Mouse (Mus musculus) liver, embryonic 13.5 days (tissue): Measurements from ENCODE around the gene Psap. TPM values are rescaled to one million over a fixed set of nuclear protein-coding genes. Genes with fewer than 3 reads are reported as not detected.

Experiments
- ATAC-seq: fragments of 200-750 bp; cut with Nextera tagmentation; 2 replicates; pipeline ENCODE4 v1.8.0; 2017; ENCODE audit warnings: low read depth, mild to moderate bottlenecking, moderate number of reproducible peaks, moderate library complexity
- DNase-seq: peaks from one replicate; pipeline ENCODE4 v3.0.0; 2022
- H3K27ac ChIP-seq: fragments of 300-500 bp; sonication (generic); 2 replicates; pipeline ENCODE4 v1.5.1; 2015; ENCODE audit warnings: moderate library complexity, mild to moderate bottlenecking, inconsistent platforms
- H3K27me3 ChIP-seq: fragments of 300-500 bp; sonication (generic); 2 replicates; pipeline ENCODE4 v1.6.1; 2015; ENCODE audit warnings: mild to moderate bottlenecking, inconsistent platforms
- H3K36me3 ChIP-seq: fragments of 300-500 bp; sonication (generic); 2 replicates; pipeline ENCODE4 v1.6.1; 2015; ENCODE audit warnings: mild to moderate bottlenecking, inconsistent platforms
- H3K4me1 ChIP-seq: fragments of 300-500 bp; sonication (generic); replicated peaks from 2 replicates; pipeline ENCODE4 v1.6.1; 2015; ENCODE audit warnings: inconsistent platforms
- H3K4me2 ChIP-seq: fragments of 300-500 bp; sonication (generic); 2 replicates; pipeline ENCODE4 v1.6.1; 2015; ENCODE audit warnings: inconsistent platforms, mild to moderate bottlenecking, moderate library complexity
- H3K4me3 ChIP-seq: fragments of 300-500 bp; sonication (generic); replicated peaks from 2 replicates; pipeline ENCODE4 v1.5.1; 2015; ENCODE audit warnings: mild to moderate bottlenecking, inconsistent platforms
- H3K9ac ChIP-seq: fragments of 300-500 bp; sonication (generic); 2 replicates; pipeline ENCODE4 v1.6.1; 2015; ENCODE audit warnings: mild to moderate bottlenecking, inconsistent platforms
- H3K9me3 ChIP-seq: fragments of 300-500 bp; sonication (generic); replicated peaks from 2 replicates; pipeline ENCODE4 v1.6.1; 2016; ENCODE audit warnings: inconsistent platforms
- WGBS: fragments of 180-500 bp; shearing (Covaris S2); methylation state at CpG from one replicate; pipeline ENCODE4 v1.1.7; 2015; ENCODE audit not compliant: insufficient replicate concordance; 5-methylcytosine and 5-hydroxymethylcytosine counted together
- polyA plus RNA-seq: library from polyadenylated mRNA; unstranded; fragments of >200 nt; fragmentation: Nextera tagmentation; extraction: Ambion mirVana; gene quantifications from 2 replicates; pipeline ENCODE4 v1.2.1, GENCODE M21; 2015

Gene Psap
- polyA plus RNA-seq, 1 experiment from 2014 or later: 52.6 TPM

GRCm38 (mm10) chr10:60265252-60265651, 12.2 kb upstream of the Psap start:
- Histone ChIP-seq H3K4me2 (no peak overlapping the region), H3K27me3 (no peaks in the 10 kb centered on the region), H3K9ac (no peak overlapping the region), H3K36me3 (no peaks in the 10 kb centered on the region), H3K27ac (no peak overlapping the region), H3K9me3 (no peaks in the 10 kb centered on the region), H3K4me1 (peaks cover 12% of the 10 kb centered on the region), H3K4me3 (no peak overlapping the region)
- ATAC-seq: no peak
- 66% methylated on average over 10 of the region's 10 CpGs for WGBS
- no peak for DNase-seq

GRCm38 (mm10) chr10:60266842-60267401, 10.5 kb upstream of the Psap start:
- Histone ChIP-seq H3K4me3 (no peak overlapping the region), H3K27me3 (no peaks in the 10 kb centered on the region), H3K9me3 (no peaks in the 10 kb centered on the region), H3K36me3 (no peaks in the 10 kb centered on the region), H3K27ac (no peak overlapping the region), H3K4me1 (peaks cover 20% of the 10 kb centered on the region), H3K9ac (no peak overlapping the region), H3K4me2 (no peak overlapping the region)
- DNase-seq (no peak), ATAC-seq (no peak)
- WGBS: 70% methylated on average over 8 of the region's 8 CpGs

GRCm38 (mm10) chr10:60268738-60269137, 8.7 kb upstream of the Psap start:
- H3K9ac ChIP-seq: no peak overlapping the region
- no peak for DNase-seq
- no peaks in the 10 kb centered on the region for H3K9me3 ChIP-seq
- H3K4me2 ChIP-seq: no peak overlapping the region
- no peak overlapping the region for H3K27ac ChIP-seq
- H3K4me1 ChIP-seq: peaks cover 38% of the 10 kb centered on the region
- 63% methylated on average over 10 of the region's 11 CpGs for WGBS
- H3K36me3 ChIP-seq: no peaks in the 10 kb centered on the region
- no peak for ATAC-seq
- no peak overlapping the region for H3K4me3 ChIP-seq
- H3K27me3 ChIP-seq: no peaks in the 10 kb centered on the region

GRCm38 (mm10) chr10:60269141-60270064, 8.0 kb upstream of the Psap start:
- Histone ChIP-seq H3K27ac (no peak overlapping the region), H3K9me3 (no peaks in the 10 kb centered on the region), H3K4me2 (no peak overlapping the region), H3K36me3 (no peaks in the 10 kb centered on the region), H3K9ac (no peak overlapping the region), H3K27me3 (no peaks in the 10 kb centered on the region), H3K4me3 (no peak overlapping the region), H3K4me1 (peaks cover 39% of the 10 kb centered on the region)
- DNase-seq (no peak), ATAC-seq (peak; percentile 35; the same call in 1 of the 2 replicates)
- 59% methylated on average over 13 of the region's 13 CpGs for WGBS

DNA sequence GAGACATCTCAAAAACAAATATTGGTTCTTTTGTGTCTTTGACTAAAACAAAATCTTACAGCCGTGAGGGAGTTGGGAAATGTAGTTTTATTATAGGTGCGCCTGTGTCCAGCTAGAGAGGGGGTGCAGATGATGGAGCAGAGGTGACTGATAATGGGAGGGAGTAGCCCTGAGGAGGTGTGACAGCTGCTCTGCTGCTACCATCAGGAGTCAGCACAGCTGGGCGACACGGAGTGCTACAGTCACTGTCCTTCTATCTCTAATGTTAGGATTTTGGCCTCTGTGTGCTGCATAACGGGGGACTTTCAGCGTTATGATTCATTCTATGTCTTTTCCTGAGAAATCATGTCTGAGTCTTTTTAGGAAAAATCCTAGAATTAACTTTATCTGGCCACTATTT, 6.4 kb upstream of the Psap start:
- H3K27ac ChIP-seq: no peak overlapping the region
- H3K9ac ChIP-seq: no peak overlapping the region
- 53% methylated on average over 6 of the region's 6 CpGs for WGBS
- H3K4me2 ChIP-seq: no peak overlapping the region
- H3K27me3 ChIP-seq: no peaks in the 10 kb centered on the region
- no peaks in the 10 kb centered on the region for H3K9me3 ChIP-seq
- H3K36me3 ChIP-seq: no peaks in the 10 kb centered on the region
- ATAC-seq (0 out of 2 replicates have a peak, but pooled peaks have one; percentile 51), DNase-seq (no peak)
- H3K4me1 ChIP-seq: peaks cover 39% of the 10 kb centered on the region
- no peak overlapping the region for H3K4me3 ChIP-seq

- Histone ChIP-seq H3K9me3 (no peaks in the 10 kb centered on the region), H3K9ac (no peak overlapping the region), H3K27me3 (no peaks in the 10 kb centered on the region), H3K4me3 (no peak overlapping the region), H3K27ac (no peak overlapping the region), H3K4me1 (peaks cover 45% of the 10 kb centered on the region), H3K4me2 (no peak overlapping the region), H3K36me3 (no peaks in the 10 kb centered on the region)
- DNase-seq: no peak
- ATAC-seq: peak; percentile 49
- 10% methylated on average over 6 of the region's 6 CpGs for WGBS
Measured at GRCm38 (mm10) chr10:60272241-60272640, 5.2 kb upstream of the Psap start.

GRCm38 (mm10) chr10:60273382-60273781, 4.0 kb upstream of the Psap start:
- whole genome bisulfite sequencing: 51% methylated on average over 6 of the region's 6 CpGs
- Histone ChIP-seq H3K4me2 (no peak overlapping the region), H3K27me3 (no peaks in the 10 kb centered on the region), H3K36me3 (no peaks in the 10 kb centered on the region), H3K9me3 (no peaks in the 10 kb centered on the region), H3K4me1 (peaks cover 48% of the 10 kb centered on the region), H3K27ac (no peak overlapping the region), H3K4me3 (no peak overlapping the region), H3K9ac (no peak overlapping the region)
- no peak for DNase-seq
- ATAC-seq: no peak

DNA sequence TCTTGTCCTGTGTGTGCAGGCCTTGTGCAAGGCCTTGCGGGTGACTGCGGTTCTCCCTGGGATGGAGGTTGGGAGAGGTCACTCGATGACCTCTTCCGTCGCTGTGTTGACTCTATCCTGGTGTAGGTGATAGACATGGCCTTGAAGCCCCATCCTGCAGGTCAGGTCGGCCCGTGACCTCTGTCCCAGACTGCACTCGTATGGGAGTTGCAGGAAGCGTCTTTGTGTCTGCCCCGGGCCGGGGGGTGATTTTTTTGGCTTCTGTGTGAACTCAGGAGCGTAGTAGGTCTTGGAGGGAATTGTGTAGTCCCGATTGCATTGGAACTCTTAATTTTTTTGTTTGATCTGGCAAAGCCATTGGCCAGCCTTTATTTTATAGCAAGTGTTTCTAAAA, 576 bp downstream of the Psap start:
- H3K9me3 ChIP-seq: no peaks in the 10 kb centered on the region
- DNase-seq (no peak), ATAC-seq (peak; percentile 72)
- H3K9ac ChIP-seq: peak overlapping the region; percentile 86
- no peaks in the 10 kb centered on the region for H3K27me3 ChIP-seq
- H3K36me3 ChIP-seq: peaks cover 6% of the 10 kb centered on the region; the same call in 1 of the 2 replicates
- peak overlapping the region; percentile 85 for H3K4me2 ChIP-seq
- H3K4me1 ChIP-seq: peaks cover 66% of the 10 kb centered on the region
- peak overlapping the region; percentile 79 for H3K4me3 ChIP-seq
- peak overlapping the region; percentile 83 for H3K27ac ChIP-seq
- 13% methylated on average over 13 of the region's 13 CpGs for WGBS

GRCm38 (mm10) chr10:60278786-60279185, 1.4 kb downstream of the Psap start:
- H3K27ac ChIP-seq: peak overlapping the region; percentile 83; the same call in 1 of the 2 replicates
- peak overlapping the region; percentile 86 for H3K9ac ChIP-seq
- no peaks in the 10 kb centered on the region for H3K27me3 ChIP-seq
- ATAC-seq: no peak
- 71% methylated on average over 3 of the region's 3 CpGs for WGBS
- peak overlapping the region; percentile 79 for H3K4me3 ChIP-seq
- peak overlapping the region; percentile 85 for H3K4me2 ChIP-seq
- H3K9me3 ChIP-seq: no peaks in the 10 kb centered on the region
- peaks cover 64% of the 10 kb centered on the region for H3K4me1 ChIP-seq
- peaks cover 6% of the 10 kb centered on the region; the same call in 1 of the 2 replicates for H3K36me3 ChIP-seq
- DNase-seq: no peak

GRCm38 (mm10) chr10:60279290-60279940, 2.0 kb downstream of the Psap start:
- H3K4me1 ChIP-seq: peaks cover 69% of the 10 kb centered on the region
- H3K36me3 ChIP-seq: peaks cover 6% of the 10 kb centered on the region; the same call in 1 of the 2 replicates
- ATAC-seq (no peak), DNase-seq (no peak)
- WGBS: 76% methylated on average over 8 of the region's 8 CpGs
- H3K4me3 ChIP-seq: peak overlapping the region; percentile 79
- peak overlapping the region; percentile 85 for H3K4me2 ChIP-seq
- peak overlapping the region; percentile 86; the same call in 1 of the 2 replicates for H3K9ac ChIP-seq
- H3K27me3 ChIP-seq: no peaks in the 10 kb centered on the region
- H3K9me3 ChIP-seq: no peaks in the 10 kb centered on the region
- no peak overlapping the region; the same call in 1 of the 2 replicates for H3K27ac ChIP-seq

- H3K9me3 ChIP-seq: no peaks in the 10 kb centered on the region
- DNase-seq (no peak), ATAC-seq (no peak)
- peak overlapping the region; percentile 85 for H3K4me2 ChIP-seq
- peaks cover 6% of the 10 kb centered on the region; the same call in 1 of the 2 replicates for H3K36me3 ChIP-seq
- peak overlapping the region; percentile 13; the same call in 1 of the 2 replicates for H3K9ac ChIP-seq
- H3K27ac ChIP-seq: no peak overlapping the region
- peak overlapping the region; percentile 14; the same call in 1 of the 2 replicates for H3K4me3 ChIP-seq
- 80% methylated on average over 9 of the region's 9 CpGs for WGBS
- H3K27me3 ChIP-seq: no peaks in the 10 kb centered on the region
- H3K4me1 ChIP-seq: peaks cover 74% of the 10 kb centered on the region
Measured at GRCm38 (mm10) chr10:60279941-60280301, 2.5 kb downstream of the Psap start.
